Mouse (Mus musculus): ENCODE data around the gene Vsig10.

Vsig10 gene

GRCm38 (mm10) chr5:117356365-117357128 lies 37.7 kb downstream of the Vsig10 start:
- peak; percentile 36 to 41 for DNase-seq

DNA sequence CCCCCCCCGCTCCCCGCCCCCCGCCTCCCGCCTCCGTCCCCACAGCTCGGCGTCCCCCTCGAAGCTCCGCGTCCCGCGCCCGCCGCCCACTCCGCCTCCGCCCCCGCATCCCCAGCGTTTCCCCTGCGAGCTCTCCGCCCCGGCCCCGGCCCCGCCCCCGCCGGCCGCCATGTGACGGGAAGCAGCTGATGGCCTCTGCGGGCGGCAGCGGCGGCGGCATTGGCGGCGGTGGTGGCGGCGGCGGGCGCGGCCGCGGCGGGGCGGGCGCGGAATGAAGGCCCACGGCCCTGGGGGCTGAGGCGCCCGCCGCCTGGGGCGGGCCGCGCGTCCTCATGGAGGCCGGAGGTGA lies 38.2 kb downstream of the Vsig10 start, which contains the start of gene Wsb2:
TSS of gene Wsb2 (plus strand) at position 176 of the 349 bp plus-strand sequence.
- DNase-seq = peak; percentile 78 to 88

- no peak for DNase-seq
Observed at GRCm38 (mm10) chr5:117357478-117358247, 38.8 kb downstream of the Vsig10 start.

GRCm38 (mm10) chr5:117358248-117358630 lies 39.4 kb downstream of the Vsig10 start:
- DNase-seq = no peak

DNA sequence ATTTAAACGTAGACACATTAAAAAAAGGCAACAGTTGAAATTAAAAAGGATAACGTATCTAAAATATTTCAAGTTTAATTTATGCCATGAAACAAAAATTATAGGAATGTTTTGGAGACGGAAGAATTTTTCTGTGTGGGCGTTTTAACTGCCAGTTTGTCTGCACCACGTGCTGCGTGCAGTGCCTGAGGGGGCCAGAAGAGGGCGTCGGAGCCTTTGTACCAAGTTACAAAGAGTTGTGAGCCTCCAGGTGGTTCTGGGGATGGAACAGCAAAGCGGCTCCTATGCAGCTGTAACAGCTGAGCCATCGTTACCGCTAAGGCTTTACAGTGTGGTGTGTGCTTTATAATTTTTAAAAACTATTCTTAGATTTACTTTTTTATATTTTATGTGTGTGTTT lies 39.8 kb downstream of the Vsig10 start:
- peak; percentile 30 to 50 for DNase-seq

DNA sequence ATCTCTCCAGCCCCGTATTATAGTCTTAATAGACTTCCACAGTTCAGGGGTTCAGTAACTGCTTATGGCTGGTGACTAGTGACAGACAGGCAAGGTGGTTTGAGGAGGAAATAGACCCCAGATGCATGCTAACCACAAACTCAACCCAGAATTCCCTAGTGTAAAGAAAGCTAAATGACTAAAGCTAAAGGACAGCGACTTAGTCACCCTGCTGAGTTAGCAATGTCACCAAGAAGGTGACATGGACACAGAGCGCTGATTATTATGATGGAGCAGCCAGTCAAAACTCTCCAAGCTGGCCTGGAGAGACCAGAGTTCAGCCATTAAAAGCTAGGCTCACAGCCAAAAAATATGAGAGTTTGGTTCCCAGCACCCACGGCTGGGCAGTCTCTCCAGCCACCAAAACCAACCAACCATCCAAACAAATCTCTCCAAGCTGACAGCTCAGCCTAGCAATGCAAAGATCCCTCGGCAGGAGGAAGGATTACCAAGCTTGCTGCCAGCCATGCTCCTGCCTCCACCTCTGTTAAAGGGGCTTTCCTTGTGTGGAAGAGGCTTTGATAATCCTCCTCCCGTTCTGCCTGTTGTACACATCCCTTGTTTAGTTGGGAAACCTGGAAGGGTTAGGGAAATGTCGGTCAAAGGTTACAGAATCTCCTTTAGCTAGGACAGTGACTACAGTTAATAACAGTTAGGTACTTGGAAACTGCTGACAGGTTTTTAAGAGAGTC lies 40.8 kb downstream of the Vsig10 start:
- DNase-seq = no peak

DNA sequence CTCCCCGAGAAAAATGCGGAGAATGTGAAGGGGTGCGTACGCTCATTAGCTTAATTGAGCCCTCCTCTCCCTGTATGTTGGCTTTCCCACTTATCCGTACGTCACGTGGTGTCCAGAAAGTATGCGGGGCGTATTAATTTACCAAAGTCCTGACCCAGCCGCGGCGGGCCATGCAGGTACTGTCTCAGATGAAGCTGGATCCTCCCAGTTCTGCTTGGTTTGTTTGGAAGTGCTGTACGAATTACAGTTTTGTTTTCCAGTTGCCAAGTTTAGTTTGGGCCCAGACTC lies 41.3 kb downstream of the Vsig10 start:
- DNase-seq = no peak

DNA sequence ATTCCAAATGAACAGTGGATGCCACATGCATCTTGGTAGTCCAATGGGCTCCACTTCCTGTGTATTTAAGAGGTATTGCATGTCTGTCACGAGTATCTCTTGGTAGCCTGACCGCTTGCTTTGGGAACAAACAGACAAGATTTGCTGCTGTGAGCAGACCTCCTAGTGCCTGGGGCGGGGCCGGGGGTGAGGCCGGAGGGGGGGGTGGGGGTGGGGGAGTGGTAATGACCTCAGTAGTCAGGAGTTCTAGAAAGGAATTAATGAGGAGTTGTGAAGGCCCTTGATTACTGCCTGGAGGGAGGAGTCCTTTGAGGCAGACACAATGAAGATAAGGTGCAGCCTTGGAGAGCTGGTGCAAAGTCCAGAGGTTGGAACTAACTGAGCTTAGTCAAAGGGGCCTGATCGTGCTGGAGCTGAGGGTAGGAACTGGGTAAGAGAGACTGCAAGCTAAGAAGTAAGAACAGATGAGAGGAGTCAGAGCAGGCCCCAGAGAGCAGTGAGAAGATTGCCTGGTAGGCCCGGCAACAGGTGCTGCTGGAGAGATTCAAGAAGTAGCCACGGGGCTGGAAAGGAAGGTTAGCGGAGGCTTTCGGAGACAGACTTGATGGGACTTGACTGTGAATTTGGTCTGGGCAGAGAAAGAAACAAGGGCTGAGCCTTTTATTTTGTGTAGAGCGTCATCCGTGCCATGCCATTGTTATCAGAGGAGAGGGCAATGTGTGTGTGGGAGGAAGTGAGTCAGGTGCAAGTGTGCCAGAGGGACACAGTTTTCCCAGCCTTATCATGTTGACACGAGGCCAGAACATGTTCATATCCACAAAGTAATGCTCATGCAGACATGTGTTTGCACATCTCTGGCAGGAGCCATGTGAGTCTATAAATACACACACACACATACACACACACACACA lies 42.0 kb downstream of the Vsig10 start:
- no peak for DNase-seq

DNA sequence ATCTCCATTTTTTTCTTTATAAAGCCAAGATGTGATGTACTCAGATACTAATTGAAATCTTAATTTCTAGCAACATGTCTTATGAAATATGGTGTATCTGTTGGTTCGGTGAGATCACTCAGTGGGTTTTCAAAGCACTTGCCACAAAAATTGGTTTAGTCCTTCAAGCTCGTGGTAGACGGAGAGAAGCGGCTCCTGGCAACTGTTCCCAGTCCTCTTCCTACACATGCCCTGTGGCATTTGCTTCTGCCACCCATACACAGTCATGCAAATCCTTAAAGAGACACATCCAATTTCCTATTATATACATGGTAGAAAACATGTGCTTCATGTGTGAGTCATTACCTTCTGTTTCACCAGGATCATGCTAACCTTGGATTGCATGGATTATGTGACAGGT lies 42.7 kb downstream of the Vsig10 start:
- no peak for DNase-seq

DNA sequence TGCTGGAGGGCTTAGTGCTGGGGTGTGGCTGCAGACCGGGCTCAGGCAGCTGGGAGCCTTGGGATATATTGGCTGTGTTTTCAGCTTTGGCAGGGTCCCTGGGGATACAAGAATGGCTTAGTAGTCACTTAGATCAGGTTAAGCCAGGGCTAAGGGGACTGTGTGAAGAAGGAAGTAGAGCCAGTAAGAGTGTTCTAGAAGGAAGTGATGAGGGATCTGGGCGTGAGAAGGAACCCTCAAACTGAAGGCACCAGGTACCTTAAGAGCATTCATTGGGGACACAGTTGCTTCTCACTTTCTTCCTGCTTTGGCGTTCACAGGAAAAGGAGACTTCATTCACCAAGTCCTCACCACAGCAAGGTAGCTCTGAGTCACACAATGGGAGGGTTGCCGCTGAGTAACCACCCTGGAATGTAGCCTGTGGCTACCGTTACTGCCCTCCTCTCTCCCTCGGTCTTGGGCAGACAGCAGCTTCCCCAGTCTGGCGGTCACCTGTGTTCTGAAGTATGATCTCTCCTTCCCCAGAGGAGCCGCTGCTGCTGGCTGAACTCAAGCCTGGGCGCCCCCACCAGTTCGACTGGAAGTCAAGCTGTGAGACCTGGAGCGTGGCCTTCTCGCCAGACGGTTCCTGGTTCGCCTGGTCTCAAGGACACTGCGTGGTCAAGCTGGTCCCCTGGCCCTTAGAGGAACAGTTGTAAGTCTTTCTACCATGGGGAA lies 44.3 kb downstream of the Vsig10 start:
- no peak for DNase-seq

DNA sequence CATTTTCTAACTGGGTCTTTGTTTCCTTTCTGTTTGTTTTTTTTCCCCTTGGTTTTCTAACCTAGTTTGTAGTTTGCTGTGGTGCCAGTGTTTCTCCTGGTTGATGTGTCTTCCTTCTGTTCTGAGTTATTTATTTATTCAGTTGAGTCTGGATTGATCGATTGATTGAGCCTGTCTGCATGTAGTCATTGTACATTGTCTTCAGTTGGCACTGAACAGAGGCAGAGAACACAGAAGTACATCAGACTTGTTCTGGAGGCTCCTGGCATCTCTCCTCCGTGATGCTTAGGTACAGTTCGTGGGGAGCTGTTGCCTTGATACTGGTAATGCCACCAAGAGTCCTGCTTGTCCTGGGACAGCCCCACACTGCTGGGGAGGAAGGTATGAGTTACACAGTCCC lies 45.9 kb downstream of the Vsig10 start:
- no peak for DNase-seq

DNA sequence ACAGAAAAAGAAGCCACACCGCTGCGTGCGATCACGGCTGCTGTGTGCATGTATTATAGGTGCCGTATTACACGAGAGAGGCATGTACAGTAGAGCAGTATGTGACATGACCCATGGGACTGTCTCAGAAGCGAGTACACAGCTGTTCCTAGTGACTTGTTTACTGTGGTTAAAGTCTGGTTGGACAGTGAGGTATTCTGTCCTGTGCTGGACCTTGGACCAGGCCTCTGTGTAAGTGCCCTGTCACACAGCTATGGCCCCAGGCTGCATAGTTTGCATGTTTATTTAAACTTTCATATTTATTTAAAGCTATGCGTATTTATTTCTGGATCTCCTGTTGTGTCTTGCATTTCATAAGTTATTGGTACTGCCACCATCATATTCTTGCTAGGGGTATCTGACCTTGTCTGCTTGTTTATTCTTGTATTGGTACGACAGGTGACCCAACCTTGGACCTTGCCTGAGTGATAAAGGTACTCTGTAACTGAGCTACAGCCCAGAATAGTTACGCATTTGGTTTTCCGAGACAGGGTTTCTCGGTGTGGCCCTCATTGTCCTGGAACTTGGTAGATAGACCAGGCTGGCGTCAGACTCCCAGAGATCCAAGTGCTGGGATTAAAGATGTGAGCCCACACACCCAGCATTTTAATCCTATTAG lies 47.1 kb downstream of the Vsig10 start:
- no peak for DNase-seq

- no peak for DNase-seq
Observed at GRCm38 (mm10) chr5:117367206-117367605, 48.3 kb downstream of the Vsig10 start.

- no peak for DNase-seq
Observed at GRCm38 (mm10) chr5:117370592-117370991, 51.7 kb downstream of the Vsig10 start.

DNA sequence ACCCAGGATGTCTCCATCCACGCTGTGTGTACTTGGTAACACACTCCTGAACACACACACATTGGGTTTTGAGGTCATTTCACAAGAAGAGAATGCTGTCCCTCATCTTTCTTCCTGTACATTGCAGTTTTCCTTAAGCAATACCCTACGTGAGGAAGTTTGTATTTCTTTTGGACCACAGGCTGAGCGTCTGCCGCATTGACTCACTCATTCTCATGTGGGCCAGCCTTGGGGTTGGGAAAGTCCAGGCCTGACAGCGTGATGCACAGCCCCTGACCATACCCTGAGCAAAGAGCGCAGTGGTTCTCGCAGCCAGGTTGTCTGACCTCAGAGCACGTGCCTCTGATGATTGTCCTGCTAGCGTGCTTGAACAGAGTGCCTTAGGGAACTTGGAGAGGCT lies 54.5 kb downstream of the Vsig10 start:
- no peak for DNase-seq

GRCm38 (mm10) chr5:117374372-117375049 lies 55.6 kb downstream of the Vsig10 start:
- DNase-seq = no peak

DNA sequence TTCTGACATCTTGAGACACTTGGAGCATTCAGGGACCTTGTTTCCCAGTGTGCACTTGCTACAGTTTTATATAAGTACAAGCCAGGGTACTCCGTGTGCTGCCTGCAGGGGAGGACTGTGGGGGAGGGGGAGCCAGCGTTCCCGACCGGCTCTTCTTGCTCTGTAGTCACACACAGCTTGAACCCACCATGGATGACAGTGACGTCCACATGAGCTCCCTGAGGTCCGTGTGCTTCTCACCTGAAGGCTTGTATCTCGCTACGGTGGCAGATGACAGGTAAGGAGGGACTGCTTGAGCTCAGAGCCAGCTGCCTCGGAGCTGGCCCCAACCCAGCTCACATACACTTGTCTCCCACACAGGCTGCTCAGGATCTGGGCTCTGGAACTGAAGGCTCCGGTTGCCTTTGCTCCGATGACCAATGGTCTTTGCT lies 57.5 kb downstream of the Vsig10 start:
- no peak for DNase-seq

- peak; percentile 18 to 47 for DNase-seq
Observed at GRCm38 (mm10) chr5:117377731-117378130, 58.8 kb downstream of the Vsig10 start.

GRCm38 (mm10) chr5:117380199-117380598 lies 61.3 kb downstream of the Vsig10 start:
- DNase-seq = no peak

DNA sequence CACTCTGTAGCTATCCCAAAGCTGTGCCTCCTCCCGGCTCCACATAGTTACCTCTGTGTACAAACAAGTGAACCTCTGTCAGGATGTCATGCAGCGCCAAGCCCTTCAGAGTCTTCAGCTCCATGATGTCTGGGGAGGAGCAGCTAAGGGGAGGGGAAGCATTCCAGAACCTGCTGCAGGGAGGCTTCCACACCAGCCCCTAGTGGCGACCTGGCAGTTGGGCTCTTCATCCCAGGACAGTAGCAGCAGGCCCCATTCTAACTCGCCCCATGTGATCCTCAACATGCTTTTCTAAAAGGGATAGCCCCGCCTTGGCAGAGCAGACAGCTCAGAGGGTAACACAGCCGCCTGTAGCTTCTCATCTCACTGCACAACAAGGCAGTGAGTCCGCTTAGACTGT lies 62.9 kb downstream of the Vsig10 start:
- no peak for DNase-seq

DNA sequence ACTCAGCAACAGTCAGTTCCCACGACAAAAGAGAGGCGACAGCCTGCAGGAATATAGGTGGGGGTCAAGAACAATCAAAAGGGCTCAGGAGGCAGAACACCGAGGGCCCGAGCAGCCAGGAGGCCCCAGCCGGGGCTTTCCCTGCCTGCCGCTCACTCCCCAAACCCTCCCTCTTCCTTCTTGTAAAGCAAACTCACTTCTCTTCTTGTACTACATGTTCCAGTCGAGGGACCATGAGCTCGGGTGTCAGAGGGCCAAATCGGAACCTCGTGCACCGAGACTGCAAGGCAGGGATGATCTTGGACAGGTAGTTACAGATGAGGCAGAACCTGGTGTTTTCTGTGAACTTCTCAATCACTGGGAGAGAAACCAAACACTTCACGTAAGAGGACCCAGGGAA lies 64.3 kb downstream of the Vsig10 start:
- DNase-seq = no peak
